Mouse (Mus musculus): ENCODE measurements around the gene Dip2b.

GRCm38 (mm10) chr15:100227663-100228534 is 189.4 kb downstream of the Dip2b start, which contains the start of gene Atf1:
- peak; percentile 47 for TF ChIP-seq CTCF (IDR thresholded peaks at IDR 0.05)
- peak; percentile 95; the same call in 1 of the 2 replicates for TF ChIP-seq POLR2A (IDR thresholded peaks at IDR 0.05; ENCODE audit: insufficient read depth, low read depth, low read length)
